Mouse (Mus musculus) ES-E14 (cell line): ENCODE data around the gene Ccdc88b.

Source experiments
- CHD2 ChIP-seq: IDR thresholded peaks from 2 replicates; pipeline ENCODE4 v1.6.1; 2014; ENCODE audit warnings: mild to moderate bottlenecking, low read depth, low read length, inconsistent platforms
- HCFC1 ChIP-seq: IDR thresholded peaks from 2 replicates; pipeline ENCODE4 v1.6.1; 2012; ENCODE audit warnings: low read length, inconsistent platforms, borderline replicate concordance; ENCODE audit not compliant: insufficient read depth
- MAFK ChIP-seq: IDR thresholded peaks from 2 replicates; pipeline ENCODE4 v1.6.1; 2014; ENCODE audit warnings: mild to moderate bottlenecking, low read depth, low read length, inconsistent platforms; ENCODE audit not compliant: insufficient read depth
- ZC3H11A ChIP-seq: IDR thresholded peaks from 2 replicates; pipeline ENCODE4 v1.6.1; 2012; ENCODE audit warnings: low read depth, mild to moderate bottlenecking, inconsistent platforms, low read length, borderline replicate concordance
- ZNF384 ChIP-seq: IDR thresholded peaks from 2 replicates; pipeline ENCODE4 v1.6.1; 2012; ENCODE audit warnings: low read depth, low read length, inconsistent platforms

DNA sequence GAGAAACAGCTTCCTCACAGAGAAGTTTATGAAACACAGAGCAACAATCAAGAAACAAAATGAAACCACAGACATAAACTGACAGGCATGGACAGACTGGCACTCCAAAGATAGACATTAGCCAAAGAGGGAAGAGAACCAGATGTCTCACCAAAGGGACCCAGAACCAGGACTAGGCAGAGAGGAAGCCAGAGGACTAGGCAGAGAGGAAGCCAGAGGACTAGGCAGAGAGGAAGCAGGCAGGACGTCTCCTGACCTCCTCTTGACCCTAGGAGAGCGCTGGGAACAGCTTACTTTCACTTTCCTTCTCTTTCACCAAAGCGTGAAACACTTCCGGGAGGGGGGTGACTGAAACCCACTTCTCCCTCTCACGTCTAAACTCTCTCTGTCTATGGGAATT is 11.3 kb upstream of the Ccdc88b start:
- TF ChIP-seq CHD2 (no peak), ZNF384 (no peak), MAFK (no peak), ZC3H11A (no peak), HCFC1 (no peak)
